Mouse (Mus musculus) kidney, adult 2 months (tissue): ENCODE measurements around the gene Atp11a.

Experiments
- CTCF ChIP-seq: fragments of 200-500 bp; conservative IDR thresholded peaks from 2 replicates; pipeline ENCODE4 v1.5.1; 2011; ENCODE audit warnings: low read depth, mild to moderate bottlenecking, control low read depth, low read length, moderate library complexity, mixed read lengths; ENCODE audit not compliant: insufficient read depth, insufficient read length
- POLR2A ChIP-seq: fragments of 200-500 bp; IDR thresholded peaks from one replicate; pipeline ENCODE4 v1.6.1; 2011; ENCODE audit warnings: low read depth, low read length, control low read depth

DNA sequence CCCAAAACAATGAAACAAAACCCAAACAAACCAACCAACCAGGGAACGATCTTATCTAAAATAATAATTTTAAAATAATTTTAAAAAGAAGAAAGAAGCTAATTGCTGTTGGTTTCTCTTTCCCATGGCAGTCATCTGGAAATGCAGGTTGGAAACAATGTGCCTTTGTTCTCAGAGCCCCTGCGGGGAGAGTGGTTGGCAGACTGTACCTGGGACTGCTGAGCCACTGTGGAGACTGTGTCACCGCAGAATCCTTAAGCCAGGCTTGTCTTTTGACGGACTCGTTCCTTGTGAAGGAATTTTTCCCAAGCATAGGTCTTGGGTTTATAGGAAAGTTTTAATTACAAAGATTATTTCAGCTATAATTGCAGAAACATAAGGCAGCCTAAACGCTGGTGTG is 59.6 kb downstream of the Atp11a start:
- TF ChIP-seq CTCF (no peak), POLR2A (no peak)
